Mouse (Mus musculus) embryonic facial prominence, embryonic 12.5 days (tissue): ENCODE data around the gene 4931422A03Rik. TPM values are rescaled to one million over a fixed set of nuclear protein-coding genes. Genes with fewer than 3 reads are reported as not detected.
"Not testable (repeated sequence)": the region's sequence is repeated elsewhere in the genome, so short reads cannot be mapped to it uniquely, and the experiment has no call there.

ENCODE experiments used
- ATAC-seq: fragments of 200-750 bp; cut with Nextera tagmentation; 2 replicates; pipeline ENCODE4 v1.8.0; 2017; ENCODE audit not compliant: insufficient number of reproducible peaks, insufficient read depth, low FRiP score, low TSS enrichment
- H3K27ac ChIP-seq: fragments of 300-500 bp; sonication (generic); 2 replicates; pipeline ENCODE4 v1.5.1; 2016; ENCODE audit warnings: mild to moderate bottlenecking
- H3K27me3 ChIP-seq: fragments of 300-500 bp; sonication (generic); 2 replicates; pipeline ENCODE4 v1.6.1; 2016; ENCODE audit warnings: mild to moderate bottlenecking, moderate library complexity
- H3K36me3 ChIP-seq: fragments of 300-500 bp; sonication (generic); 2 replicates; pipeline ENCODE4 v1.6.1; 2016; ENCODE audit warnings: mild to moderate bottlenecking
- H3K4me1 ChIP-seq: fragments of 300-500 bp; sonication (generic); 2 replicates; pipeline ENCODE4 v1.6.1; 2016
- H3K4me2 ChIP-seq: fragments of 300-500 bp; sonication (generic); replicated peaks from 2 replicates; pipeline ENCODE4 v1.6.1; 2016; ENCODE audit warnings: mild to moderate bottlenecking, moderate library complexity
- H3K4me3 ChIP-seq: fragments of 300-500 bp; sonication (generic); 2 replicates; pipeline ENCODE4 v1.5.1; 2016; ENCODE audit warnings: mild to moderate bottlenecking
- H3K9ac ChIP-seq: fragments of 300-500 bp; sonication (generic); 2 replicates; pipeline ENCODE4 v1.6.1; 2016; ENCODE audit warnings: mild to moderate bottlenecking, moderate library complexity
- H3K9me3 ChIP-seq: fragments of 300-500 bp; sonication (generic); 2 replicates; pipeline ENCODE4 v1.6.1; 2016; ENCODE audit warnings: mild to moderate bottlenecking, moderate library complexity
- WGBS: fragments of 180-500 bp; shearing (Covaris S2); methylation state at CpG from one replicate; pipeline ENCODE4 v1.1.7; 2016; 5-methylcytosine and 5-hydroxymethylcytosine counted together
- polyA plus RNA-seq: library from polyadenylated mRNA; unstranded; fragments of >200 nt; fragmentation: Nextera tagmentation; extraction: Ambion mirVana; gene quantifications from 2 replicates; pipeline ENCODE4 v1.2.1, GENCODE M21; 2016

4931422A03Rik gene
- polyA plus RNA-seq: 3.0 and 3.2 TPM in 2 replicates

DNA sequence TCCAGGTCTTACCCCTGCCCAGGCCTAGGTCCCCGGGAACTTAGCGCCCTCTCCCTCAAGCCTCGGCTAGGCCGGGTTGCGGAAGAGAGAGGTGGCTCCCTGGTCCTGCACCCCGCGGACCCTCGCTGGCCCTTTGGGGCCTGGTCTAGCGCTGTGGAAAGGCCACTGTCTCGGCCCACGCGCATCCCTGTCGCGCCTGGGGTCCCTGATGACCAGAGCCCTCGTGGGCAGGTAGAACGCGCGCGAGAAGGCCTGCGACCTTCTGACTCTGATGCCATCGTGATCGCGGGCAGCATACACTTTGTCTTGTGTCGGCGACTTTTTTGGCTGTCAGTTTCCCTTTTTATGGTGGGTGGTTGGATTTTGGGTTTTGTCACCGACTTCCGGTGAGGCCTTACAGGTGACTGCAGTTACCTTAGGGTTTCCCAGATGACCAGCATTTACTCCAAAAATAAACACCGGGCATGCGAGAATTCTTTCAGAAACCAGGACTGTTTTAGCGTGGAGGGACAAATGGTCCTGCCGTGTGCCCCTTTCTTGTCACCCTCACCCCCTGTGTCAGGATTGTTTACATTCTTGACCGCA lies at the start of gene 4931422A03Rik:
TSS of gene 4931422A03Rik (minus strand) at position 223 of the 585 bp plus-strand sequence.
- Histone ChIP-seq H3K9ac (peak within 1 kb of the TSS; percentile 94), H3K36me3 (peaks cover 6% of the 10 kb centered on the region; the same call in 1 of the 2 replicates), H3K9me3 (no peaks in the 10 kb centered on the region), H3K27ac (0 out of 2 replicates have a peak within 1 kb of the TSS, but pooled peaks have one; percentile 30), H3K4me1 (peaks cover 15% of the 10 kb centered on the region), H3K4me3 (peak within 1 kb of the TSS; percentile 97), H3K27me3 (no peaks in the 10 kb centered on the region), H3K4me2 (peak within 1 kb of the TSS; percentile 80)
- peak; percentile 78 for ATAC-seq
- 1% methylated on average over 31 of the region's 32 CpGs for WGBS

DNA sequence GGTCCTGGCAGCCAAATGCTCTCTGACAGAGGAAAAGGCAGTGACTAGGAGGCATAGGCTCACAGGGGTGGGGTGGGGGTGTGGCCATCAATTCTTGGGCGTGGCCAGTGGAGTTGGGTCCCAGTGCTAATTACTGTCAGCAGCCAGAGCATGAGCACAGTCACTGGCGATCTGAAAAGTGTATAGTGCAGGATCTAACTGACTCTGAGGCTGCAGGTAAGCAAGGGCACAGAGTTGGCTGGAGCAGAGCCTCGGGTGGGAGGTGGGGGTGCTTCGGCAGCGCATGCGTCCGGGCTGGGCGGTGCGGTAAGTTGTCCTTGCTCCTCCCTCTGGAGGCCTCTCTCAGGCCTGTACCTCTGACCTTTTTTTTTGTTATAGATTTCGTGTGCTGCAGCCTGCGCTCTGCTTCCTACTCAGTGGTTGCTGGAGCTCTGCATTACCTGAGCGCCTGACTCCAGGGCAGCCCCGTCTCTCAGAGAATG lies 41.6 kb upstream of the 4931422A03Rik start, which contains the start of gene Cd59b:
TSS of gene Cd59b (plus strand) at position 146 of the 482 bp plus-strand sequence.
- no peaks in the 10 kb centered on the region for H3K9me3 ChIP-seq
- no peaks in the 10 kb centered on the region for H3K27me3 ChIP-seq
- peak within 1 kb of the TSS; percentile 63; the same call in 1 of the 2 replicates for H3K27ac ChIP-seq
- H3K4me1 ChIP-seq: 0 out of 2 replicates have a peak, but pooled peaks cover 2% of the 10 kb centered on the region
- peak within 1 kb of the TSS; percentile 50 for H3K4me2 ChIP-seq
- WGBS: 7% methylated on average over 13 of the region's 13 CpGs
- no peaks in the 10 kb centered on the region for H3K36me3 ChIP-seq
- peak; percentile 81 for ATAC-seq
- H3K4me3 ChIP-seq: peak within 1 kb of the TSS; percentile 33
- peak within 1 kb of the TSS; percentile 21; the same call in 1 of the 2 replicates for H3K9ac ChIP-seq

DNA sequence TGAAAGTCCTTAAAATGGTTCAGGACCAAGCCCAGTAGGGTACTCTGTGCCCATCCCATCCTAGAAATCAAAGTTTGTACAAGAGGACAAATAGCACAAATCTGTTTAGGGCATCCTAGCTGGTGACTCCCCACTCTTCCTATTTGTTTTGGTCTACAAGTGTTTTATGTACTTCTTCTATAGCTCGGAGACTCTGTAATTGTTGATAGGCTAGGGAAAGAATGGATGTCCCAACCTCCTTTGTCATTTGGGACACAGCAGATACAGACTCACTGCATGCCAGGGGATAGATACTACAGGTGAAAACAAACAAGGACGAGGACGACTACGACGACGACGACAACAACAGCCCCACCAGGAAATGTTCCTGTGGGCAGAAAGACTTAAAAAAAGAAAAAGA lies 40.3 kb upstream of the 4931422A03Rik start, which contains the start of gene Gm10799:
TSS of gene Gm10799 (minus strand) at position 101 of the 400 bp plus-strand sequence.
- H3K9me3 ChIP-seq, H3K27me3 ChIP-seq, ATAC-seq, H3K9ac ChIP-seq, H3K4me2 ChIP-seq, H3K36me3 ChIP-seq, H3K4me3 ChIP-seq, H3K4me1 ChIP-seq, H3K27ac ChIP-seq: not testable (repeated sequence)
- 86% methylated on average over 7 of the region's 7 CpGs for WGBS

DNA sequence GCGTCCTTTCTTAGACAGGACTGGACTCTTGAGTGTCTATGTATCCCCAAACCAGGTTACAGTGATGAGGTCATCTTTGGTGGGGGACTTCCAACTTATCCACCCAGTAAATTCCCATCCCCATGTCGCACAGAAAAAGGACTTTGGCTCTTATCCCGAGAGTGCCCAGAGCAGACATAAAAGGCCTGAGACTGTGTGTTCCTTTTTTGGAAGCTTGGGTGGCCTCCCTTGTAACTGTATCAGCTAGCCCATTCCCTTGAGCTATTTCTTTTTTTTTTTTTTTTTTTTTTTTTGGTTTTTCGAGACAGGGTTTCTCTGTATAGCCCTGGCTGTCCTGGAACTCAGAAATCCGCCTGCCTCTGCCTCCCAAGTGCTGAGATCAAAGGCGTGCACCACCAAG lies 37.4 kb upstream of the 4931422A03Rik start, which contains the start of gene Gm10912:
TSS of gene Gm10912 (plus strand) at position 301 of the 400 bp plus-strand sequence.
- ATAC-seq, H3K9me3 ChIP-seq, H3K4me2 ChIP-seq, H3K4me1 ChIP-seq, H3K27me3 ChIP-seq, H3K4me3 ChIP-seq, H3K27ac ChIP-seq, H3K9ac ChIP-seq, H3K36me3 ChIP-seq: not testable (repeated sequence)
- WGBS: 83% methylated on average over 6 of the region's 6 CpGs

DNA sequence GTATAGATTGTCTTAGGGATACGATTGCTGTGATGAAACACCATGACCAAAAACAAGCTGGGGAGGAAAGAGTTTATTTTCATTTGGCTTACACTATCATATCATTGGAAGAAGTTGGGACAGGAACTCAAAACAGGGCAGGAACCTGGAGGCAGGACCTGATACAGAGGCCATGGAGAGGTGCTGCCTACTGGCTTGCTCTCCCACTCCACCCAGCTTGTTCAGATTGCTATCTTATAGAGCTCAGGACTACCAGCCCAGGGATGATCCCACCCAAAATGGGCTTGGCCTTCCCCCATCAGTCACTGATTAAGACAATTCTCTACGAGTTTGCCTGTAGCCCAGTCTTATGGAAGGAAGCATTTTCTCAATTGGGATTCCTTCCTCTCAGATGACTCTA lies 36.0 kb upstream of the 4931422A03Rik start:
- no peaks in the 10 kb centered on the region for H3K4me1 ChIP-seq
- ATAC-seq: no peak
- no peaks in the 10 kb centered on the region for H3K9me3 ChIP-seq
- no peak overlapping the region for H3K27ac ChIP-seq
- WGBS: 77% methylated on average over 2 of the region's 2 CpGs
- no peaks in the 10 kb centered on the region for H3K27me3 ChIP-seq
- no peak overlapping the region for H3K4me2 ChIP-seq
- H3K36me3 ChIP-seq: no peaks in the 10 kb centered on the region
- no peak overlapping the region for H3K4me3 ChIP-seq
- no peak overlapping the region for H3K9ac ChIP-seq

DNA sequence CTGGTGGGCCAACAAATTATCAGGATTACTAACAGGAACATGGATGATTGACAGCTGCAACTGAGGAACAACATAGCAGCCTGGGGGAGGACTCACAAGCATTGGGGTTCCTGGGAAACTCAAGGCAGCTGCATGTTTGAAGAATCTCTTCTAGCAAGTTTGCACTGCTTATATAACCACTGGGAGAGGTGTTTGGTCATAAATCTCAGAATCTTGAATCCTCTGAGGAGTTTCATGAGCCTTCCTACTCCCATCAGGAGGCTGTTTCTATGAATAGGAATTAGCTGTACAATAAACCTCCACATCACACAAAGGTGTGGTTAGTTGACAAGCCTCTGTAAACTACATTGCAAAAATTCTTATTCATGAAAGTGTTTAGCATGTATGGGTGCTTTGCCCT lies 34.5 kb upstream of the 4931422A03Rik start:
- H3K36me3 ChIP-seq: no peaks in the 10 kb centered on the region
- no peak overlapping the region for H3K27ac ChIP-seq
- H3K9ac ChIP-seq: no peak overlapping the region

DNA sequence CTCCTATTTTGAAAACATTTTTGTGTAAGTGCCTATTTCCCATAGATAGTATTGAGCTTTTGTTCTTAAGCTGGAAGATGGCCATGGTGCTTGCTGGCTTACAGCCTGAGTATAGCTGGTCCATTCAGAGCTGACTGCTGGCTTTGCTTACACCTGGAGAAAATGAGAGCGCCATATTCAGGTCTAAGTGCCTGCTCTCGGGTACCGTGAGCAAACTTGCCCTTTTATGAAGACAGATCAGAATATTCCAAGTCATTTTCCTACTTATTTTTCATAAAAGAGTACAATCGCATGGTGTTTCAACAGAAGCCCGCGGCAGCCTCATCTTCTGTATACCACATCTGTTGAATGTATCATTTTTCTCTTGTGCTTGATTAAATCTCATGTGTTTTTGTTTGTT lies 32.8 kb upstream of the 4931422A03Rik start:
- ATAC-seq: no peak
- Histone ChIP-seq H3K27me3 (no peaks in the 10 kb centered on the region), H3K4me1 (no peaks in the 10 kb centered on the region), H3K27ac (no peak overlapping the region), H3K9me3 (no peaks in the 10 kb centered on the region), H3K9ac (no peak overlapping the region), H3K4me2 (no peak overlapping the region), H3K36me3 (no peaks in the 10 kb centered on the region), H3K4me3 (no peak overlapping the region)
- 94% methylated on average over 6 of the region's 6 CpGs for WGBS

More for the DNA sequence above, 34.5 kb upstream of the 4931422A03Rik start:
- Histone ChIP-seq H3K4me2 (no peak overlapping the region), H3K4me3 (no peak overlapping the region), H3K27me3 (no peaks in the 10 kb centered on the region), H3K9me3 (no peaks in the 10 kb centered on the region), H3K4me1 (no peaks in the 10 kb centered on the region)
- ATAC-seq: no peak

DNA sequence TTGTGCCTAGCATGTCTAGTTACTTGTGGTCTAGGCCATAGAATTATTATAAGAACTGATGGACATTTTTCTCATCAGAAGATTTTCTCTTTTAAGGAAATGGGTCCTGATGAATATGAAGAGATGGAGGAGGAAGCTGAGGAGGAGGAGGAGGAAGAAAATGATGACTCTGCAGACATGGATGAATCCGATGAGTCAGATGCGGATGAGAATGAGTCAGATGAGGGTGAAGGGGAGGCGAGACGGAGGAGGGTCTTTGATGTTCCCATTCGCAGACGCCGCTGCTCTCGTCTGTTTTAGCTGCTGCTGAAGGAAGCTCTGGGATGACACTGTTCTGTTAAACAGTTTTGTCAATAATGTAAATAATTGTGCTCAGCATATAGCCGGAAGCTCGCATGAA lies 31.6 kb upstream of the 4931422A03Rik start:
- Histone ChIP-seq H3K27ac (no peak overlapping the region), H3K9ac (no peak overlapping the region), H3K4me3 (no peak overlapping the region), H3K27me3 (no peaks in the 10 kb centered on the region), H3K4me1 (no peaks in the 10 kb centered on the region), H3K36me3 (peaks cover 7% of the 10 kb centered on the region; the same call in 1 of the 2 replicates), H3K9me3 (no peaks in the 10 kb centered on the region), H3K4me2 (no peak overlapping the region)
- no peak for ATAC-seq
- 71% methylated on average over 10 of the region's 10 CpGs for WGBS

DNA sequence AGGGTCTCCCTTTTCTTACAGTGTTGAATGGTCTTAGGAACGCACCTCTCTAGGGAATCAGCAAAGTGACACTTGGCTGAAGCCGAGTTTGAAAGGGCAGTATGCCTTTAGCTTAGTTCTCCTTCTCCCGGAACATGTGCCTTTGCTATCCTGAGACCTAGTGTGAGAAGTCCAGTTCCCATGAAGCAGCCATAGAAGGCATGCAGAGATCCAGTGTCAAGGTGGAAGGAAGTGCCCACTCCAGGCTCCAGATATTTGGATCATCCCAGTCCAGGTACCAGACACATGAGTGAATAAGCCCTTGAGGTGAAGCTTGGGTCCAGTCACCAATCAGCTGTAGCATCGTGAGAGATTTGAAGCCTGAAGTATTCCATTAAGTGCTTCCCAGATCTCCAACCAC lies 30.8 kb upstream of the 4931422A03Rik start:
- Histone ChIP-seq H3K9ac (no peak overlapping the region), H3K4me1 (no peaks in the 10 kb centered on the region), H3K36me3 (peaks cover 15% of the 10 kb centered on the region), H3K4me2 (no peak overlapping the region), H3K27me3 (no peaks in the 10 kb centered on the region), H3K4me3 (no peak overlapping the region), H3K9me3 (no peaks in the 10 kb centered on the region), H3K27ac (no peak overlapping the region)
- 91% methylated on average over 4 of the region's 4 CpGs for WGBS
- ATAC-seq: no peak

DNA sequence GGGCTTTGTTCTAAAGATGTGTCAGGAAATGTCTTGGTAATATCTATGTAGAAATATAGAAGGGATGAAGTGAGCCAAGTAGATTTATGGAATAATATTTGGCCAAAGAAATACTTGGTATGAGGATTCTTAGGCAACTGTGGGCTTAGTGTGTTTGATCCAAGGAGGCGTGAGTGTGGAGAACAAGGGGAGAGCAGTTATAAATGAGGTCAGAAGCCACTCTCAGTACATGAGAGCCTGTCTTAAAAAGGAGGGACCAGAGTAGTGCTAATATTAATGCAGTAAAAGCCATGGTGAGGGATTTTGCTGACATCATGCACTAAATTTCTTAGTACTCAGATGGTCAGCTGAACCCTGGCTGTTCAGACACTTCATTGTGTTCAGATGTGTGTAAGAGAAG lies 30.2 kb upstream of the 4931422A03Rik start:
- H3K9me3 ChIP-seq: no peaks in the 10 kb centered on the region
- H3K27ac ChIP-seq: no peak overlapping the region
- no peak for ATAC-seq
- WGBS: 82% methylated on average over 1 of the region's 1 CpGs
- peaks cover 18% of the 10 kb centered on the region for H3K36me3 ChIP-seq
- no peak overlapping the region for H3K4me3 ChIP-seq
- no peaks in the 10 kb centered on the region for H3K27me3 ChIP-seq
- no peak overlapping the region for H3K4me2 ChIP-seq
- H3K4me1 ChIP-seq: no peaks in the 10 kb centered on the region
- H3K9ac ChIP-seq: no peak overlapping the region

DNA sequence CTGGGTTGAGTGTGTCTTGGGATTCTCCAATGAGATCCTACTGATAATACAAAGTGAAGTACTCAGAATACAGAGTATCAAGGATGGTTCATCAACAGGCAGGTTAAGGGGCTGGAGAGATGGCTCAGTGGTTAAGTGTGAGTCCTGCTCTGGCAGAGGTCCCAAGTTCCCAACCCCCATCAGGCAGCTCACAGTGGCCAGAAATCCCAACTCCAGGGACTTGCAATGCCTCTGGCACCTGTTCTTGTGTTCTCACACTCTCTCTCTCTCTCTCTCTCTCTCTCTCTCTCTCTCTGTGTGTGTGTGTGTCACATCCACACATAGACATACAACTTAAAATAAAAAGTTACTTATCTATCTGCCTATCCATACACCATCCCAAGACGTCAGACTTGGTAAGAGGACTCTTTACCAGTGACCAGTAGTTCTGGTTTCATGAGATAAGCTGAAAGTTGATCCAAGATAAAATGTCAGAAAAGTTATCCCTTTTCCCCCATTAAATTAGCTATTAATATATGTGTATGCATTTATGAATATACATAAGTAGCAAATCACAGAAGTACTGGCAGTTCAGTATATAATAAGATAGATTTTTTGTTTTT lies 16.4 kb upstream of the 4931422A03Rik start:
- no peaks in the 10 kb centered on the region for H3K27me3 ChIP-seq
- peaks cover 14% of the 10 kb centered on the region; the same call in 1 of the 2 replicates for H3K36me3 ChIP-seq
- no peak overlapping the region for H3K9ac ChIP-seq
- H3K9me3 ChIP-seq: no peaks in the 10 kb centered on the region
- H3K27ac ChIP-seq: no peak overlapping the region
- no peak overlapping the region for H3K4me2 ChIP-seq
- H3K4me1 ChIP-seq: 0 out of 2 replicates have a peak, but pooled peaks cover 4% of the 10 kb centered on the region
- WGBS: 78% methylated on average over 1 of the region's 1 CpGs
- H3K4me3 ChIP-seq: no peak overlapping the region
- no peak for ATAC-seq
